Mouse (Mus musculus) hindbrain, postnatal 0 days (tissue): ENCODE data around the gene Dlx2. TPM values are rescaled to one million over a fixed set of nuclear protein-coding genes. Genes with fewer than 3 reads are reported as not detected.

ENCODE experiments used
- ATAC-seq: fragments of 200-750 bp; cut with Nextera tagmentation; 2 replicates; pipeline ENCODE4 v1.8.0; 2017; ENCODE audit warnings: mild to moderate bottlenecking, moderate TSS enrichment, moderate library complexity
- DNase-seq: peaks from one replicate; pipeline ENCODE4 v3.0.0-alpha.2; 2015; ENCODE audit warnings: low spot score
- H3K27ac ChIP-seq: fragments of 300-500 bp; sonication (generic); 2 replicates; pipeline ENCODE4 v1.5.1; 2014; ENCODE audit warnings: mild to moderate bottlenecking
- H3K27me3 ChIP-seq: fragments of 300-500 bp; sonication (generic); 2 replicates; pipeline ENCODE4 v1.6.1; 2014; ENCODE audit warnings: low read length, mixed read lengths; ENCODE audit not compliant: insufficient read depth
- H3K36me3 ChIP-seq: fragments of 300-500 bp; sonication (generic); 2 replicates; pipeline ENCODE4 v1.6.1; 2014; ENCODE audit warnings: low read length, mixed read lengths; ENCODE audit not compliant: insufficient read depth
- H3K4me1 ChIP-seq: fragments of 300-500 bp; sonication (generic); 2 replicates; pipeline ENCODE4 v1.6.1; 2014; ENCODE audit warnings: antibody characterized with exemption, low read length, mixed read lengths; ENCODE audit not compliant: insufficient read depth
- H3K4me2 ChIP-seq: fragments of 300-500 bp; sonication (generic); 2 replicates; pipeline ENCODE4 v1.6.1; 2014; ENCODE audit warnings: low read depth, mild to moderate bottlenecking, low read length, moderate library complexity, mixed read lengths
- H3K4me3 ChIP-seq: fragments of 300-500 bp; sonication (generic); 2 replicates; pipeline ENCODE4 v1.5.1; 2014; ENCODE audit warnings: low read length
- H3K9ac ChIP-seq: fragments of 300-500 bp; sonication (generic); replicated peaks from 2 replicates; pipeline ENCODE4 v1.6.1; 2014; ENCODE audit warnings: mild to moderate bottlenecking, low read length, moderate library complexity, mixed read lengths
- H3K9me3 ChIP-seq: fragments of 300-500 bp; sonication (generic); 2 replicates; pipeline ENCODE4 v1.6.1; 2016; ENCODE audit warnings: low read length, mixed read lengths
- CTCF ChIP-seq: IDR thresholded peaks from 2 replicates; pipeline ENCODE4 v1.5.1; 2016; ENCODE audit warnings: antibody characterized with exemption, control low read depth, low read depth
- WGBS: fragments of 180-500 bp; shearing (Covaris S2); extraction: QIAGEN DNeasy Blood & Tissue Kit; methylation state at CpG from one replicate; pipeline ENCODE4 v1.1.7; 2014; 5-methylcytosine and 5-hydroxymethylcytosine counted together
- polyA plus RNA-seq: library from polyadenylated mRNA; unstranded; fragments of >200 nt; fragmentation: Nextera tagmentation; extraction: Ambion mirVana; gene quantifications from 2 replicates; pipeline ENCODE4 v1.2.1, GENCODE M21; 2015
- total RNA-seq: library from RNA; depleted of rRNA; stranded (reverse); fragments of >200 nt; gene quantifications from 2 replicates; pipeline ENCODE4 v1.2.3, GENCODE M21; 2014; rRNA removed

The Dlx2 gene
- total and polyA plus RNA-seq, 2 experiments from 2014 or later: 0.26 TPM; not detected in 1

DNA sequence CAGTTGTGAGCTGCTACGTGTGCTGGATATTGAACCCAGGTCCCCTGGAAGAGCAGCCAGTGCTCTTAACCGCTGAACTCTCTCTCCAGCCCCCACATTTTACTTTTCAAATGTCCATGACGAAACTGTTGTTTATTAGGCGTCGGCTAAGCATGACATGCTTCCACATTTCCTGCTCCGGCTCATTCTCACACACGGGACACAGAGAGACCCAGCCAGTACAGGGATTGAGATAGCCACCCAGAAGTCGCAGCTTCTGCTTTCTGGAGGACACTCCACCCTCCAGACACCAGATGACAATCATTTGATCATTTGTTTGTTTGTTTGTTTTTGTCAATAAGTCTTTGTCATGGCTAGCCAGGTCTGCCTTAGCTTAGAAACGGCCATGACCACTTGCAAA lies 41.7 kb downstream of the Dlx2 start:
- H3K4me1 ChIP-seq: no peaks in the 10 kb centered on the region
- H3K4me3 ChIP-seq: no peak overlapping the region
- H3K27ac ChIP-seq: no peak overlapping the region
- H3K9me3 ChIP-seq: no peaks in the 10 kb centered on the region
- TF ChIP-seq CTCF: no peak
- WGBS: 78% methylated on average over 9 of the region's 9 CpGs
- H3K27me3 ChIP-seq: no peaks in the 10 kb centered on the region
- H3K9ac ChIP-seq: no peak overlapping the region
- no peak overlapping the region for H3K4me2 ChIP-seq
- H3K36me3 ChIP-seq: no peaks in the 10 kb centered on the region
- ATAC-seq (no peak), DNase-seq (no peak)

DNA sequence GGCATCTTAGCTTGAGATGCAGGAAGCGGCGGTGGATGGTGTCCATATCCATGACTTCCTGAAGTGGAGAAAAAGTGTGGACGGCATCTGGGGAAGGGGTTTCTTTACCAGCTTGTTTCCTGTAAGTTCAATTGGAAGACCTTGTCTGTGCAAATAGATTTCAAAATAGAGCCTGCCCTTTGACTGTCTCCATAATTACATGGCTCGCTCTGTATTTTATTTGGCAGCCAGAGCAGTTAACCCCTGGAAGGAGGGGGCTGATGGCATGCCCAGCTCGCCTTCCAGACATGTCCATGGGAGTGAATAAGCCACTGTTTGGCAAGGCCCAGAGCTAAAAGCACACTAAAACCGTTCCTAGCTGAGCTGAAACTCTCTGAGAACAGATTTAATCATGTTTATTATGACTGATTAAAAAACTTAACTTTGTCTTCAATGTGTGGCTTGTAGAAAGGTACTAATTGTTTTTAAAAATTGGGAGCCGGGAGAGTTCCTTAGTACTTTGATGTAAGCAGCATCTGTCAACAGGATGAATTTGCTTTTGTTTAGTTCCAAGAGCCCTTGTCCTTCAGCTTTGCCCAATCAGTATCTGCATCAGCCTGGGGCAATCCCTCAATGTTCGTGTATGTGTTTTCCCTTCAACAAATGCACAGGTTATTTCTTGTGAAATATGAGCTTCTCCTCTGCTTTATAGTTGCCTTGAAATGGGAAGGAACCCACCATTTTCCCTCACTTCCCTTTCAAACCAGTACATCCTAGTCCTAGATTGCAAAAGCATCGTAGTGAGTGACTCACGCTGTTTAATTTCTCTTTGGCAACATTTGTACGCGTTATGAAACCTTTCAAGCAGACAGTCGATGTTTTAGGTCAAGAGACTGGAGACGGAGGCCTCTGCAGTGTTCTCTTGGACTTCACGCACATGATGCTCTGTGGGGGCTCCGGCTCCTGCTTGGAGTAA lies 47.0 kb downstream of the Dlx2 start:
- Histone ChIP-seq H3K4me2 (no peak overlapping the region), H3K4me1 (no peaks in the 10 kb centered on the region), H3K36me3 (no peaks in the 10 kb centered on the region), H3K4me3 (no peak overlapping the region), H3K27me3 (no peaks in the 10 kb centered on the region), H3K9me3 (no peaks in the 10 kb centered on the region), H3K9ac (no peak overlapping the region), H3K27ac (no peak overlapping the region)
- TF ChIP-seq CTCF: no peak
- whole genome bisulfite sequencing: 61% methylated on average over 16 of the region's 16 CpGs
- ATAC-seq (no peak), DNase-seq (no peak)

DNA sequence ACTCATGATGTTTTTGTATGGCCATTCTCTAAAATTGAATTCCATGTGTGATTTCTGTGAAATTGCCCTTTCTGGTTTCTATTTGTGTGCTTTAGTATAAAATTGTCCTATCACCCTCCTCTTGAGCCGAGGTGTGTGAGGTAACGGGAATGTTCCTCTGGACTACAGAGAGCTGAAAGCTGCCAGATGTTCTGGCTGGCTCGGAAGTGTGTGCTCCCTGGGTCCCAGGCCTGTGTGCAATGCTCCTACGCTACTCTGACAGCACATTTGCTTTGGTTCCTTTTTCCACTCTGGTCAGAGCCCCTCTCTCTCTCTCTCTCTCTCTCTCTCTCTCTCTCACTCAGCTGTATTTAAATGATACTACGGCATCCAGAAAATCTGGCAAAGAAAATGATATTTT lies 49.4 kb downstream of the Dlx2 start:
- Histone ChIP-seq H3K9ac (no peak overlapping the region), H3K9me3 (no peaks in the 10 kb centered on the region), H3K4me1 (no peaks in the 10 kb centered on the region), H3K4me3 (no peak overlapping the region), H3K36me3 (no peaks in the 10 kb centered on the region), H3K27ac (no peak overlapping the region), H3K27me3 (no peaks in the 10 kb centered on the region), H3K4me2 (no peak overlapping the region)
- TF ChIP-seq CTCF: no peak
- WGBS: 64% methylated on average over 5 of the region's 5 CpGs
- DNase-seq: no peak
- ATAC-seq: no peak

DNA sequence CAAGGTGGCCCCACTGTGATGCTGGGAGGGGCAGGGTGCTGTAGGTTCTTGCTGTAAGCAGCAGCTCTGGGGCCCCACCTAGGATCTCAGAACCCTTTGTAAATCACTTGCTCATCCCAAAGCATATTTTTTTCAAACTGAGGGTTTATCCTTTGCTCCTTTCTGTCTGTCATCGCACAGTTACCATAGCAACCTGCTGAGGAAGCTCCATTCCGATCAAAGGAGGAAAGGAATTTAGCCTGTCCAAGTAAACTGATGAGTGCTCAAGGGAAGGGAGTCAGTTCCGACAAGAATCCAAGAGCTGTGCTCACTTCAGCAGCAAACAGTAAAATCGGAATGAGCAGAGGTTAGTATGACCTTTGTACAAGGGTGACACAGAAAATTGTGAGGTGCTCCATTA lies 51.6 kb downstream of the Dlx2 start:
- no peak for TF ChIP-seq CTCF
- H3K4me2 ChIP-seq: no peak overlapping the region
- no peaks in the 10 kb centered on the region for H3K36me3 ChIP-seq
- DNase-seq (peak; percentile 35), ATAC-seq (no peak)
- no peak overlapping the region for H3K27ac ChIP-seq
- H3K9ac ChIP-seq: no peak overlapping the region
- H3K4me3 ChIP-seq: no peak overlapping the region
- WGBS: 16% methylated on average over 4 of the region's 4 CpGs
- H3K9me3 ChIP-seq: no peaks in the 10 kb centered on the region
- no peaks in the 10 kb centered on the region for H3K4me1 ChIP-seq
- no peaks in the 10 kb centered on the region for H3K27me3 ChIP-seq

DNA sequence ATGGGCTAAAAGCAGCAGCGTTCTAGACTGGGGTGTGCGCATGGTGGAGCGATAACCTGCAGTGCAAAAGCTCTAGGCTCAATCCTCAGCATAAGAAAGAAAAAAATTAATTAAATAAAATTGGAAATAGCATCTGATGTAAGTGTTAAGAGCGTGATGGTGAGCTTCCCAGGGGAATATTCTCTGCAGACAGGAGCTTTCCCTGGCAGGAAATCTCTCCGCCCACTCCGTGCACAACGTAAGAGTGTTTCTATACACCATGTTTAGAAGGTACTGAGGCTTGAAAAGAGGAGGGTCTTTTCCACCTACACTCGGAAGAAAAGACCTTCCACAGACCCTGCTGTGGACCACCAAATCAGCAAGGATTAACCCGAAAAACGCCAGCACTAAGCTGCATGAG lies 52.1 kb downstream of the Dlx2 start:
- Histone ChIP-seq H3K27ac (no peak overlapping the region), H3K9ac (no peak overlapping the region), H3K4me1 (no peaks in the 10 kb centered on the region), H3K4me2 (no peak overlapping the region), H3K36me3 (no peaks in the 10 kb centered on the region), H3K27me3 (no peaks in the 10 kb centered on the region), H3K9me3 (no peaks in the 10 kb centered on the region), H3K4me3 (no peak overlapping the region)
- DNase-seq (peak; percentile 32), ATAC-seq (0 out of 2 replicates have a peak, but pooled peaks have one; percentile 49)
- WGBS: 49% methylated on average over 10 of the region's 10 CpGs
- TF ChIP-seq CTCF: no peak

Other genes starting within 250 kb of the Dlx2 start
- gene Slc25a12, start 179.0 kb downstream of the Dlx2 start, total RNA-seq: 158 and 199 TPM in 2 replicates
- gene Slc25a12, start 179.0 kb downstream of the Dlx2 start, polyA plus RNA-seq: 104 and 122 TPM in 2 replicates
- 15.8 and 21.9 TPM in 2 replicates for gene Hat1, start 157.8 kb downstream of the Dlx2 start, total RNA-seq
- 44.4 and 45.0 TPM in 2 replicates for gene Hat1, start 157.8 kb downstream of the Dlx2 start, polyA plus RNA-seq
- 12.0 and 14.4 TPM in 2 replicates for gene Metap1d, start 93.5 kb downstream of the Dlx2 start, total RNA-seq
- gene Metap1d, start 93.5 kb downstream of the Dlx2 start, polyA plus RNA-seq: 26.2 and 29.1 TPM in 2 replicates
- 2.5 and 3.5 TPM in 2 replicates for gene Dlx1, start 18.6 kb downstream of the Dlx2 start, total RNA-seq
- not detected in 2 replicates for gene Dlx1, start 18.6 kb downstream of the Dlx2 start, polyA plus RNA-seq
- gene Itga6, start 198.9 kb upstream of the Dlx2 start, total RNA-seq: 46.7 and 50.0 TPM in 2 replicates
- 20.0 and 20.7 TPM in 2 replicates for gene Itga6, start 198.9 kb upstream of the Dlx2 start, polyA plus RNA-seq